Mouse (Mus musculus): ENCODE measurements around the gene Gm973. TPM values are rescaled to one million over a fixed set of nuclear protein-coding genes. Genes with fewer than 3 reads are reported as not detected.

Gene Gm973
- 10.8 and 22.8 TPM in 2 replicates for total RNA-seq (2021)
- long read RNA-seq, partial matches to known transcripts, result 0 of 1 reads
- long read RNA-seq, other reads (novel, unspliced or antisense), result 1 of 1 reads

- peak; percentile 9 for DNase-seq
These were observed at the start of gene Gm973 for GRCm38 (mm10) chr1:59516026-59516917. Gene Gm973, plus strand, starts transcription at chr1:59516264.

- DNase-seq, result no peak
These were observed 46.9 kb upstream of the Gm973 start for GRCm38 (mm10) chr1:59469170-59469569.

GRCm38 (mm10) chr1:59470766-59471165, 45.3 kb upstream of the Gm973 start:
- DNase-seq, result no peak

- no peak for DNase-seq
These were observed 43.5 kb upstream of the Gm973 start for GRCm38 (mm10) chr1:59472368-59473180.

- no peak for DNase-seq
These were observed 42.9 kb upstream of the Gm973 start for GRCm38 (mm10) chr1:59473181-59473555.

- DNase-seq, result no peak
These were observed 40.4 kb upstream of the Gm973 start for GRCm38 (mm10) chr1:59475618-59476017.

GRCm38 (mm10) chr1:59478911-59479310, 37.2 kb upstream of the Gm973 start:
- DNase-seq, result no peak

- no peak for DNase-seq
These were observed 35.1 kb upstream of the Gm973 start for GRCm38 (mm10) chr1:59480821-59481455.

- peak; percentile 91 for DNase-seq
These were observed 34.4 kb upstream of the Gm973 start for GRCm38 (mm10) chr1:59481456-59482291.

- DNase-seq, result peak; percentile 65
These were observed 33.8 kb upstream of the Gm973 start, which contains the start of gene Fzd7 for GRCm38 (mm10) chr1:59482331-59482695. Gene Fzd7, plus strand, starts transcription at chr1:59482424.

- DNase-seq, result peak; percentile 55
These were observed 33.2 kb upstream of the Gm973 start for GRCm38 (mm10) chr1:59482696-59483520.

- DNase-seq, result peak; percentile 81
These were observed 32.4 kb upstream of the Gm973 start for GRCm38 (mm10) chr1:59483521-59484245.

GRCm38 (mm10) chr1:59484314-59484713, 31.8 kb upstream of the Gm973 start:
- no peak for DNase-seq

- peak; percentile 15 for DNase-seq
These were observed 31.0 kb upstream of the Gm973 start for GRCm38 (mm10) chr1:59484791-59485785.

GRCm38 (mm10) chr1:59485803-59486202, 30.3 kb upstream of the Gm973 start:
- no peak for DNase-seq

GRCm38 (mm10) chr1:59487651-59488051, 28.4 kb upstream of the Gm973 start:
- peak; percentile 65 for DNase-seq

GRCm38 (mm10) chr1:59488481-59488880, 27.6 kb upstream of the Gm973 start:
- DNase-seq, result no peak

GRCm38 (mm10) chr1:59488991-59489390, 27.1 kb upstream of the Gm973 start:
- DNase-seq, result no peak

GRCm38 (mm10) chr1:59491517-59491916, 24.5 kb upstream of the Gm973 start:
- no peak for DNase-seq

All from adrenal gland, postnatal 25 days (tissue).